ENCODE assay signal across 36 mouse cellular contexts in genomic region chr16:10379531-10379930, GRCm38 (mm10). TPM values are rescaled to one million over a fixed set of nuclear protein-coding genes. Genes with fewer than 3 reads are reported as not detected.
DNase-seq lines count a peak whose midpoint lies in the region; ATAC-seq and TF ChIP-seq lines count a peak whose summit lies in the region.
"Had no signal": no experiment of that assay in that cellular context is flagged by ENCODE, and none has a peak within 500 bp of the region (broad histone marks: within the 10 kb centered on the region; RNA-seq: fewer than 3 reads in every experiment).

No protein-coding gene starts in this region.

- H3K36me3 ChIP-seq in forebrain, postnatal 0 days (ENCODE audit: insufficient read depth): no peaks in the 10 kb centered on the region
- H3K36me3 ChIP-seq in forebrain, embryonic 15.5 days: no peaks in the 10 kb centered on the region
- H3K36me3 ChIP-seq: embryonic facial prominence, embryonic 15.5 days; heart, embryonic 12.5 days; hindbrain, embryonic 13.5 days; liver, embryonic 13.5 days; midbrain, embryonic 13.5 days; neural tube, embryonic 15.5 days had no signal

- H3K9me3 ChIP-seq in forebrain, postnatal 0 days (ENCODE audit: low read length): no peaks in the 10 kb centered on the region
- no peaks in the 10 kb centered on the region for H3K9me3 ChIP-seq in forebrain, embryonic 15.5 days
- H3K9me3 ChIP-seq: embryonic facial prominence, embryonic 15.5 days; heart, embryonic 12.5 days; hindbrain, embryonic 13.5 days; liver, embryonic 13.5 days; midbrain, embryonic 13.5 days; neural tube, embryonic 15.5 days had no signal

- H3K27ac ChIP-seq in forebrain, postnatal 0 days (ENCODE audit: low read depth, low read length): no peak overlapping the region
- H3K27ac ChIP-seq in forebrain, embryonic 15.5 days (replicated peaks): no peak overlapping the region
- H3K27ac ChIP-seq: embryonic facial prominence, embryonic 15.5 days; hindbrain, embryonic 13.5 days; left cerebral cortex, adult 2 months; liver, embryonic 13.5 days; macrophage; midbrain, embryonic 13.5 days; neural tube, embryonic 15.5 days had no signal

- no peak for TF ChIP-seq CTCF in forebrain, postnatal 0 days (IDR thresholded peaks at IDR 0.05; ENCODE audit: low read depth)

- H3K4me3 ChIP-seq in forebrain, postnatal 0 days (ENCODE audit: low read depth, low read length): no peak overlapping the region
- no peak overlapping the region for H3K4me3 ChIP-seq in forebrain, embryonic 15.5 days
- H3K4me3 ChIP-seq: embryonic facial prominence, embryonic 15.5 days; heart, embryonic 12.5 days; hindbrain, embryonic 13.5 days; left cerebral cortex, adult 2 months; liver, embryonic 13.5 days; midbrain, embryonic 13.5 days; neural tube, embryonic 15.5 days had no signal

- ATAC-seq in forebrain, postnatal 0 days: peak; percentile 65; the same call in 1 of the 2 replicates
- ATAC-seq in forebrain, embryonic 15.5 days (replicated peaks): no peak
- ATAC-seq: CD4-positive, CD25-positive, alpha-beta regulatory T cell, adult 4 months; intestine, postnatal 0 days; lung, postnatal 0 days; midbrain, embryonic 13.5 days had no signal

- H3K27me3 ChIP-seq in forebrain, postnatal 0 days (ENCODE audit: insufficient read depth, low read length): no peaks in the 10 kb centered on the region
- no peaks in the 10 kb centered on the region for H3K27me3 ChIP-seq in forebrain, embryonic 15.5 days
- H3K27me3 ChIP-seq: embryonic facial prominence, embryonic 15.5 days; neural tube, embryonic 15.5 days had no signal

- 57% methylated on average over 2 of the region's 2 CpGs for WGBS in forebrain, postnatal 0 days
- WGBS in forebrain, embryonic 15.5 days: 68% methylated on average over 2 of the region's 2 CpGs

- H3K9ac ChIP-seq in forebrain, postnatal 0 days: no peak overlapping the region
- no peak overlapping the region for H3K9ac ChIP-seq in forebrain, embryonic 15.5 days (replicated peaks)
- H3K9ac ChIP-seq: embryonic facial prominence, embryonic 15.5 days; heart, embryonic 12.5 days; hindbrain, embryonic 13.5 days; liver, embryonic 13.5 days; midbrain, embryonic 13.5 days; neural tube, embryonic 15.5 days had no signal

- H3K4me2 ChIP-seq in forebrain, postnatal 0 days (ENCODE audit: low read depth): no peak overlapping the region
- no peak overlapping the region for H3K4me2 ChIP-seq in forebrain, embryonic 15.5 days (replicated peaks)
- H3K4me2 ChIP-seq: embryonic facial prominence, embryonic 15.5 days; heart, embryonic 12.5 days; hindbrain, embryonic 13.5 days; liver, embryonic 13.5 days; midbrain, embryonic 13.5 days; neural tube, embryonic 15.5 days had no signal

- DNase-seq in forebrain, postnatal 0 days: peak; percentile 48
- DNase-seq in layer of hippocampus, adult 9-11 months: peak; percentile 35
- DNase-seq in layer of hippocampus, adult 9-10 months (ENCODE audit: low spot score): no peak
- peak; percentile 19 to 32 for DNase-seq in right cerebral cortex, adult 2 months (ENCODE audit: low spot score in 2 of 2)
- DNase-seq in right cerebral cortex, postnatal 4 days: no peak
- peak; percentile 74 for DNase-seq in telencephalon, adult 2 months (ENCODE audit: low read depth, low spot score)
- DNase-seq in kidney, postnatal 14 days: no peak
- DNase-seq: adrenal gland, postnatal 25 days; cerebellum, adult 18-20 months; cerebellum, postnatal 10 days; gastrocnemius, postnatal 25 days; heart, adult 18-20 months; heart, postnatal 4 days; kidney, adult 9 months; kidney, postnatal 10 days; liver, embryonic 13.5 days; lung, adult 18-20 months; retina, postnatal 1 day; thymus, postnatal 4 days had no signal

- peaks cover 4% of the 10 kb centered on the region; the same call in 1 of the 2 replicates for H3K4me1 ChIP-seq in forebrain, postnatal 0 days (ENCODE audit: insufficient read depth)
- H3K4me1 ChIP-seq in forebrain, embryonic 15.5 days: peaks cover 3% of the 10 kb centered on the region

RNA-seq across cellular contexts. Expression of gene Tekt5, which starts 15.8 kb away (rescaled TPM):
- total RNA-seq in forebrain, postnatal 0 days (2014; rRNA removed): 3.9 and 5.4 TPM in 2 replicates
- 8.7 and 11.8 TPM in 2 replicates for polyA plus RNA-seq in forebrain, postnatal 0 days (2015; fragmentation: Nextera tagmentation; extraction: Ambion mirVana)
- 2.4 and 3.0 TPM in 2 replicates for polyA plus RNA-seq in forebrain, embryonic 15.5 days (2015; fragmentation: Nextera tagmentation; extraction: Ambion mirVana)
- total RNA-seq: adrenal gland, adult 18-20 months; adrenal gland, postnatal 25 days; common myeloid progenitor, adult 5-6 weeks; gastrocnemius, adult 18-20 months; gastrocnemius, postnatal 25 days; heart, adult 18-20 months; megakaryocyte-erythroid progenitor cell, adult 5-6 weeks; monocyte, adult 5-6 weeks had no signal
- polyA plus RNA-seq: CD4-positive, CD25-positive, alpha-beta regulatory T cell, adult 4 months; limb, embryonic 11.5 days; macrophage had no signal

RNA-seq across cellular contexts. Expression of gene Nubp1, which starts 32.2 kb away (rescaled TPM):
- total RNA-seq in forebrain, postnatal 0 days (2014; rRNA removed): 32.1 and 34.5 TPM in 2 replicates
- polyA plus RNA-seq in forebrain, postnatal 0 days (2015; fragmentation: Nextera tagmentation; extraction: Ambion mirVana): 25.7 and 32.2 TPM in 2 replicates
- polyA plus RNA-seq in forebrain, embryonic 15.5 days (2015; fragmentation: Nextera tagmentation; extraction: Ambion mirVana): 45.9 and 48.6 TPM in 2 replicates

Comparison
In these comparisons a context has a peak if more than half of its experiments do, and no peak if none do; other contexts are left out.
1. DNase-seq: peak in forebrain, postnatal 0 days (single experiment), layer of hippocampus, adult 9-11 months (single experiment), right cerebral cortex, adult 2 months (2 of 2) and telencephalon, adult 2 months (single experiment); none in layer of hippocampus, adult 9-10 months (single experiment), right cerebral cortex, postnatal 4 days (single experiment) and kidney, postnatal 14 days (single experiment).